Mouse (Mus musculus): ENCODE measurements around the gene Icam5.

DNA sequence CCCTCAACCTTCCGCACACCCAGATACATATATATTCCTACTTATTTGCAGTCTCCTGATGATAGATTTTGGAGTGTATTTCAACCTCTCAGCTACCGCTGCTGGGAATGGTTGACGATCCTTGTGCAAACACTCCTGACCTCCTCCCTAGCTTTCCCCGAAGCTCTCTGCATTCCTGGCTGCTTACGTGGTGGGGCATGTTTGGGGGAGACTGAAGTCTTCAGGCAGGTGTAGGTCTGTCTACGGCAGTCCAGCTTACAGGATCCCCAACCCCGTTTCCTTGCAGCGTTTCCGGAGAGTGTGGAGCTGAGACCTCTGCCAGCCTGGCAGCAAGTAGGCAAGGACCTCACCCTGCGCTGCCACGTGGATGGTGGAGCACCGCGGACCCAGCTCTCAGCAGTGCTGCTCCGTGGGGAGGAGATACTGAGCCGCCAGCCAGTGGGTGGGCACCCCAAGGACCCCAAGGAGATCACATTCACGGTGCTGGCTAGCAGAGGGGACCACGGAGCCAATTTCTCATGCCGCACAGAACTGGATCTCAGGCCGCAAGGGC, 6.5 kb upstream of the Icam5 start:
- TF ChIP-seq CTCF (conservative IDR thresholded peaks at IDR 0.05; ENCODE audit: insufficient read depth, insufficient read length, low read depth, low read length) (no peak), POLR2A (IDR thresholded peaks at IDR 0.05; ENCODE audit: low read depth, low read length) (no peak)
